Mouse (Mus musculus) embryonic facial prominence, embryonic 12.5 days (tissue): Measurements from ENCODE around the gene Mymx. TPM values are rescaled to one million over a fixed set of nuclear protein-coding genes. Genes with fewer than 3 reads are reported as not detected.

Source experiments
- ATAC-seq: fragments of 200-750 bp; cut with Nextera tagmentation; 2 replicates; pipeline ENCODE4 v1.8.0; 2017; ENCODE audit not compliant: insufficient number of reproducible peaks, insufficient read depth, low FRiP score, low TSS enrichment
- H3K27ac ChIP-seq: fragments of 300-500 bp; sonication (generic); 2 replicates; pipeline ENCODE4 v1.5.1; 2016; ENCODE audit warnings: mild to moderate bottlenecking
- H3K27me3 ChIP-seq: fragments of 300-500 bp; sonication (generic); 2 replicates; pipeline ENCODE4 v1.6.1; 2016; ENCODE audit warnings: mild to moderate bottlenecking, moderate library complexity
- H3K36me3 ChIP-seq: fragments of 300-500 bp; sonication (generic); 2 replicates; pipeline ENCODE4 v1.6.1; 2016; ENCODE audit warnings: mild to moderate bottlenecking
- H3K4me1 ChIP-seq: fragments of 300-500 bp; sonication (generic); 2 replicates; pipeline ENCODE4 v1.6.1; 2016
- H3K4me2 ChIP-seq: fragments of 300-500 bp; sonication (generic); replicated peaks from 2 replicates; pipeline ENCODE4 v1.6.1; 2016; ENCODE audit warnings: mild to moderate bottlenecking, moderate library complexity
- H3K4me3 ChIP-seq: fragments of 300-500 bp; sonication (generic); 2 replicates; pipeline ENCODE4 v1.5.1; 2016; ENCODE audit warnings: mild to moderate bottlenecking
- H3K9ac ChIP-seq: fragments of 300-500 bp; sonication (generic); 2 replicates; pipeline ENCODE4 v1.6.1; 2016; ENCODE audit warnings: mild to moderate bottlenecking, moderate library complexity
- H3K9me3 ChIP-seq: fragments of 300-500 bp; sonication (generic); 2 replicates; pipeline ENCODE4 v1.6.1; 2016; ENCODE audit warnings: mild to moderate bottlenecking, moderate library complexity
- WGBS: fragments of 180-500 bp; shearing (Covaris S2); methylation state at CpG from one replicate; pipeline ENCODE4 v1.1.7; 2016; 5-methylcytosine and 5-hydroxymethylcytosine counted together
- polyA plus RNA-seq: library from polyadenylated mRNA; unstranded; fragments of >200 nt; fragmentation: Nextera tagmentation; extraction: Ambion mirVana; gene quantifications from 2 replicates; pipeline ENCODE4 v1.2.1, GENCODE M21; 2016

Gene Mymx
- polyA plus RNA-seq, 1 experiment from 2014 or later = 10.7 TPM

DNA sequence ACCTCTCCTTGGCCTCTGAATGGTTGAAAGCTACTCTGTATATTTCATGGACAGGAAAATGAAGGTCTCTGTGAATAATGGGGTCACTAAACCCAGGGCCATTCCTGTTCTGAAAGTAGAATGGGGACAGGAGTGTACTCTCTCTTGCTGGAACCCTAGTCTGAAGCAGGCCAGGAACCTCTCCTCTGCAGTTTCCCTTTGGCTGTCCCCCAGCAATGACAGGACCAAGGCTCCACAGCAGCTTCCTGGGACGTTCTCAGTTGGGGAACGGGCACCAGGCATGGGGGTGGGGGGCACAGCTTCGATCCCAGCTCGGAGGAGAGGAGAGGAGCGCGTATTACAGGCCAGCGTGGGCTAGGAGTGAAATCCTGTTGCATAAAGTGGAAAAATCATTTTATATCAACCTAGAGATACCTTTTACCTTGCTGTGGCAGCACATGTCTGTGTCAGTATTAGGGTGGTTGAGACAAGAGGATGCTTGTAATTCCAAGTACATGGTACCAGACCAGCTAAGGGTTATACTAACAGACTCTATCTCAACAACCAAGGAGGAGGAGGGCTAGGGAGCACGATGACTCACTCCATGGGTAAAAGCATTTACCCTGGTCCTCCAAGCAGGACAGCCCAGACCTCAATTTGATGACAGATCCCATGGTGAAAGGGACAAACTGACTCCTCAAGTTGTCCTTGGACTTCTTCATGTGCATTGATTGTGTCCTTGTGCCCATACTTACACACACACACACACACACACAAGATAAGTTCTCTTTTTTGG is 26.6 kb downstream of the Mymx start:
- Histone ChIP-seq H3K9ac (no peak overlapping the region), H3K9me3 (no peaks in the 10 kb centered on the region), H3K27me3 (no peaks in the 10 kb centered on the region), H3K4me3 (no peak overlapping the region), H3K4me1 (peaks cover 20% of the 10 kb centered on the region), H3K36me3 (peaks cover 15% of the 10 kb centered on the region), H3K27ac (0 out of 2 replicates have a peak overlapping the region, but pooled peaks have one; percentile 97), H3K4me2 (no peak overlapping the region)
- no peak for ATAC-seq
- 87% methylated on average over 8 of the region's 8 CpGs for WGBS

DNA sequence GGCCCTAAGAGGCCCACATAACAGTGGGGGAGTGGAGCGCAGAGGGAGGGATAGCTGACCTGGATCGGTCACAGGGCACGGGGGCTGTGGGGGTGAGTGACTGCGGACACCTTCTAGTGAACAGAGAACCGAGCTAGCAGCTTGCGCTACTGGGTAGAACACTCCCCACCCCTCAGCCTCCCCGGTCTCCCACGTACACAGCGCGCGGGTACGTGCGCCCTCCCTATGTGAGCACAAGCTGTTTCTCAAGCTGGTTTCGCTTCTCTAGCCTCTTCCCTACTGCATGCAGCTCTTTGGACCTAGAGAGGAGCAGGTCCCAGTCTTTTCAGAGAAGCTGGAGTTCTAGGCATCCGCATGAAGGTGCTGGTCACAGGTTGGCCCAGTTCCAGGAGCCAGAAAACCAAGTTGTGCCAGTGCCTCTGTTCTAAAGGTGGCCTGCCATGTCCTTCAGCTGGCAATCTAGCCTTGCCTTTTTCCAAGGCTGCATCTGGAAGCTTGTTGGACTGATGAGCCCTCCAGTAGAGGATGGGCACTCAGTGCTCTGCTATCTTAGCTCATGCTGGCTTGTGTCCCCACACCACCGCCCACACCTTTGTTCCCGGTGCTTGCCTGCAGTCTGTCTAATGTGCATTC is 27.7 kb downstream of the Mymx start:
- Histone ChIP-seq H3K27me3 (no peaks in the 10 kb centered on the region), H3K4me2 (peak overlapping the region; percentile 78), H3K9ac (peak overlapping the region; percentile 99), H3K9me3 (no peaks in the 10 kb centered on the region), H3K4me1 (peaks cover 20% of the 10 kb centered on the region), H3K27ac (peak overlapping the region; percentile 97), H3K4me3 (peak overlapping the region; percentile 98), H3K36me3 (peaks cover 26% of the 10 kb centered on the region)
- ATAC-seq = peak; percentile 11; the same call in 1 of the 2 replicates
- WGBS = 4% methylated on average over 17 of the region's 17 CpGs

DNA sequence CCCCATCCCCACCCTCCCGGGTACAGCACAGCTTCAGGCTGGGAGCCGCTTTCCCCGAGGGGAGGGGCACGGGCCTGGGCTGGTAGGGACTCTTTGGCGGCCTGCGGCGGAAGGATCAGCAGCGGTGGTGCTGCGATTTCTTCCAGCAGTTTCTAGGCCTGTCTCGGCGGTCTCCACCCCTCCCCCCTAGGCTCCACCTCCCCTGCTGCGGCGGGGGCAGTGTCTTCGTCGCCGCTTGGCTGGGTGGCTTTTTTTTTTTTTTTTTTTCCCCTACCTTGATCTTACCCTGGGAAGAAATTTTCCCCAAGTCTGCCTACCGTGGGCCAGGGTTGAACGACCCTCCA is 28.1 kb downstream of the Mymx start:
- peak overlapping the region; percentile 78 for H3K4me2 ChIP-seq
- peak overlapping the region; percentile 98 for H3K4me3 ChIP-seq
- peak overlapping the region; percentile 99 for H3K9ac ChIP-seq
- H3K27ac ChIP-seq = peak overlapping the region; percentile 97
- H3K36me3 ChIP-seq = peaks cover 30% of the 10 kb centered on the region
- peaks cover 20% of the 10 kb centered on the region for H3K4me1 ChIP-seq
- no peaks in the 10 kb centered on the region for H3K9me3 ChIP-seq
- H3K27me3 ChIP-seq = no peaks in the 10 kb centered on the region
- ATAC-seq = peak; percentile 62
- WGBS = under 1% methylated on average over 18 of the region's 18 CpGs

DNA sequence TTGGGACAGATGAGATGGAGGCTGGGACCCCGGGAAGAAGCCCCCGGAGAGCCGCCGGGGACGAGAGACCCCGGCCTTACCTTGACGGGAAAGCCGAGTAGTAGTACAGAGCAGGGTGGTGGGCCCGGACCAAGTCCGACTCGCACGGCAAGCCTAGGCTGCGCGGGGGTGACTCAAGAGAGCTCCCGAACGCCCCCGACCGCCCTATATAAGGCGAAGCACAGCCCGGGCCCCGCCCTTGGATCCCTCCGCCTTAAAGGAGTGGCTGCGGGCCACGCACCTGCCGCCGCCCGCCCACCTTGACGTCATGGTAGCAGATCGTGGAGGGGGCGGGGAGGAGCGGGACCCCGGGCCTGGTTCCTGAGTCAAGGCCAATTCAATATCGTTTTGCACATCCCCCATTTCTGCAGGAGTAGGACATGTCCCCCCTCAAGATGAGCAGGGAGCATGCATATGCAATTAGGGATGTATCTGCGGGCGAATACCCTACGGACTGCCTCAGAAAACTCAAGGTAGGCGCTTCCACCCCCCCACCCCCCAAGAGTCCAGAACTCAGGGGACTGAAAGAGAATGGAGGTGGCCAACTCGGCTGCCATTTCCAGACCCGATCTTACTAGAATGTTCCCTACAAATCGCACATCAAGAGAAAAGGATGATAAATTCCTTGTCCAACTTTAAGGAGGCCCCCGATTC is 28.7 kb downstream of the Mymx start, which contains the start of gene Hsp90ab1:
Gene Hsp90ab1, minus strand, starts transcription at position 185 of the 693 bp plus-strand sequence.
- ATAC-seq = peak; percentile 86
- peak within 1 kb of the TSS; percentile 78 for H3K4me2 ChIP-seq
- peak within 1 kb of the TSS; percentile 98 for H3K4me3 ChIP-seq
- under 1% methylated on average over 41 of the region's 41 CpGs for WGBS
- peaks cover 36% of the 10 kb centered on the region for H3K36me3 ChIP-seq
- H3K27me3 ChIP-seq = no peaks in the 10 kb centered on the region
- H3K9me3 ChIP-seq = no peaks in the 10 kb centered on the region
- peak within 1 kb of the TSS; percentile 99 for H3K9ac ChIP-seq
- peaks cover 20% of the 10 kb centered on the region for H3K4me1 ChIP-seq
- H3K27ac ChIP-seq = peak within 1 kb of the TSS; percentile 97

DNA sequence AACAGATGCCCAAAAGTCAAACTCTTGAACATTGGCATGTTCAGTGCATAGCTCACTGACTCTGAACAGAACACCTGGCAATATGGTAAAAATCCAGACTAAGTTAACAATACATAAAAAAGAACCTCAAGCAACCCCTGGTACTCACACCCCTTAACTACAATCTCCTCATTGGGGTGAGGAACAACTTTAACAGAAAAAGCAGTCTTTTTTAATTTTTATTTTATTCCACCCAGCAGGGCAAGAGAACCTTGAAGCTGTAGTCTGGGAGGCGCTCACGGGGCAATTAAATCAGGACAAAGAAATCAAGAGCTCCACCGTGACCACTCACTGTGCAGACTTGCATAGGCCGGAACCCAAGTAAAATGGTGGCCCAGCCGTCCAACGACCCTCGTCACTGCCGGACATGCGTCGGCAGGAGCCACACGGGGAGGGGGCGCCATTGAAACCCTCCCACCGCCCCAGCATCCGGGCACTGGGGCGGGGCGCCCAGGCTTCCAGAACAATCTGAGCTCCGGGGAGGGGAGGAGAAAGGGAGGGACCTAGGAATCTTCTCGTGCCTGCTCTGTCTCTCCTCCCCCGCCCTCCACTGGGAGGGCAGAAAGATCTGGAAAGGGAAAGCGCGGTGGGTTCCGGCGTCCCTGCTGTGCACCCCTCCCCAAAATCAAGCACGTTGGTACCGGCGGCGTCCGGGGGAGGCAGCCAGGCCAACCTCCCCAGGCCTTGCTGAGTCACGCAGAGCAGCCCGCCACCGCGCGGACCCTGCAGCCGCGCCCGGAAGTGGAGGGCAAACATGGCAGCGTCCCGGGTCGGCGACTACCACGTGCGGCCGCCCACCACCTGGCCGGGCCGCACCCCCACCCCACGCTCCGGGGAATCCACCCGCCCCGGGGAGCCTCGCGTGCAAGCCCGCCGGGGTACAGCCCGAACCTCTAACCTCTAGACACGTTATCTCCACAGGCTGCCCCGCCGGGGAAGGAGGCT is 29.5 kb downstream of the Mymx start:
- H3K27me3 ChIP-seq = no peaks in the 10 kb centered on the region
- H3K9me3 ChIP-seq = no peaks in the 10 kb centered on the region
- peak overlapping the region; percentile 98 for H3K4me3 ChIP-seq
- H3K36me3 ChIP-seq = peaks cover 44% of the 10 kb centered on the region
- H3K27ac ChIP-seq = peak overlapping the region; percentile 97
- peaks cover 20% of the 10 kb centered on the region for H3K4me1 ChIP-seq
- ATAC-seq = peak; percentile 54
- under 1% methylated on average over 56 of the region's 57 CpGs for WGBS
- peak overlapping the region; percentile 99 for H3K9ac ChIP-seq
- H3K4me2 ChIP-seq = peak overlapping the region; percentile 78

DNA sequence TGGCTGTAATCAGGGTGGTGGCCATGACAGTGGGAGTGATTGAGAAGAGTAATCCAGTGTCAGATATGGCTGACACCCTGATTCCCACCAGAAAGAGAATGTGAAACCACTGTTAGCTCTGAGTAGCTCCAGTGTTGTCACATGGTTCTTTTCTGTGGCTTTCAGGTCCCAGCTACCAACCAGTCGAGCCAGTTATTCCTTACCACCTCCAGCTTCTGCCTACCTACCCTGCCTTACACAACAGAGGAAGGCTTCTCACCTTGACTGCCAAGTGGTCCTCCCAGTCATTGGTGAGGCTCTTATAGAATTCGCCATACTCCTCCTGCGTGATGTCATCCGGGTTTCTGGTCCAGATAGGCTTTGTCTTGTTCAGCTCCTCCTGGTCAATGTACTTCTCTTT is 31.9 kb downstream of the Mymx start:
- no peaks in the 10 kb centered on the region for H3K9me3 ChIP-seq
- WGBS = 84% methylated on average over 4 of the region's 4 CpGs

DNA sequence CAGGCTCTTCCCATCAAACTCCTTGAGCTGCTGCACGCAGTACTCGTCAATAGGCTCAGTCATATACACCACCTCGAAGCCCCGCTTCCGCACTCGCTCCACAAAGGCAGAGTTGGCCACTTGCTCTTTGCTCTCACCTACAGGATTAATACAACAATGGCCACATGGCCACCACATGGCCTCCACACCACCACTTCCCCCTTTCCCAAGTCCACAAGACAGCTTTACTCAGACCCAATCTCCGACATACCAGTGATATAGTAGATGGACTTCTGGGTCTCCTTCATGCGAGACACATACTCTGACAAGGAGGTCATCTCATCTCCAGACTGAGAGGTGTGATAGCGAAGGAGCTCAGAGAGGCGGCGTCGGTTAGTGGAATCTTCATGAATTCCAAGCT is 32.9 kb downstream of the Mymx start:
- 88% methylated on average over 12 of the region's 12 CpGs for WGBS
- Histone ChIP-seq H3K27ac (no peak overlapping the region), H3K4me2 (no peak overlapping the region), H3K4me1 (peaks cover 28% of the 10 kb centered on the region), H3K9ac (no peak overlapping the region), H3K36me3 (peaks cover 58% of the 10 kb centered on the region), H3K9me3 (no peaks in the 10 kb centered on the region), H3K27me3 (no peaks in the 10 kb centered on the region), H3K4me3 (no peak overlapping the region)
- no peak for ATAC-seq

More for the DNA sequence above, 31.9 kb downstream of the Mymx start:
- Histone ChIP-seq H3K4me1 (peaks cover 28% of the 10 kb centered on the region), H3K27ac (no peak overlapping the region; the same call in 1 of the 2 replicates), H3K4me3 (no peak overlapping the region), H3K9ac (peak overlapping the region; percentile 15; the same call in 1 of the 2 replicates), H3K4me2 (no peak overlapping the region), H3K36me3 (peaks cover 58% of the 10 kb centered on the region), H3K27me3 (no peaks in the 10 kb centered on the region)
- no peak for ATAC-seq

DNA sequence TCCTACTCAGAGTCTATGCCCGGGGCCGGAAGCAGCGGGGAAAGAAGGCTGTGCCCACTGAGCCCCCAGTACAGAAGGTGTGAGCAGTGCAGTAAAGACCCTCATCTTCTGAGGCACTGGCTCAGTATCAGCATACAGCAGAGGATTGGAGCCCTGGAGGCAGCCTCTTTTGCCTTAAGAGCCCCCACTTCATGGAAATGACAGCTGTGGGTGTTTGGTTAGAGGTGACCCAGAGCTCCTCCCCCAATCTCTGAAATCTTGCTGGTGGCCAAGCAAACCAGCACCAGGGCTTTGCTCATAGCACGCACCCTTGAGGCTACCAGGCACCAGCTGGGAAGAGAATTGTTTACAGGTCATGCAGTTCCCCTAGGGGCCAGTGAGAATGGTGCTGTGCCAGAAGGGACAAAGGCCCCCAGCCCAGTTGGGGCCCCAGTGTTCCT is 34.7 kb downstream of the Mymx start:
- H3K4me1 ChIP-seq = peaks cover 28% of the 10 kb centered on the region
- H3K36me3 ChIP-seq = peaks cover 58% of the 10 kb centered on the region
- no peaks in the 10 kb centered on the region for H3K9me3 ChIP-seq
- no peak overlapping the region for H3K4me2 ChIP-seq
- H3K4me3 ChIP-seq = no peak overlapping the region
- H3K27ac ChIP-seq = 0 out of 2 replicates have a peak overlapping the region, but pooled peaks have one; percentile 46
- no peaks in the 10 kb centered on the region for H3K27me3 ChIP-seq
- WGBS = 36% methylated on average over 4 of the region's 4 CpGs
- no peak overlapping the region for H3K9ac ChIP-seq
- ATAC-seq = no peak

DNA sequence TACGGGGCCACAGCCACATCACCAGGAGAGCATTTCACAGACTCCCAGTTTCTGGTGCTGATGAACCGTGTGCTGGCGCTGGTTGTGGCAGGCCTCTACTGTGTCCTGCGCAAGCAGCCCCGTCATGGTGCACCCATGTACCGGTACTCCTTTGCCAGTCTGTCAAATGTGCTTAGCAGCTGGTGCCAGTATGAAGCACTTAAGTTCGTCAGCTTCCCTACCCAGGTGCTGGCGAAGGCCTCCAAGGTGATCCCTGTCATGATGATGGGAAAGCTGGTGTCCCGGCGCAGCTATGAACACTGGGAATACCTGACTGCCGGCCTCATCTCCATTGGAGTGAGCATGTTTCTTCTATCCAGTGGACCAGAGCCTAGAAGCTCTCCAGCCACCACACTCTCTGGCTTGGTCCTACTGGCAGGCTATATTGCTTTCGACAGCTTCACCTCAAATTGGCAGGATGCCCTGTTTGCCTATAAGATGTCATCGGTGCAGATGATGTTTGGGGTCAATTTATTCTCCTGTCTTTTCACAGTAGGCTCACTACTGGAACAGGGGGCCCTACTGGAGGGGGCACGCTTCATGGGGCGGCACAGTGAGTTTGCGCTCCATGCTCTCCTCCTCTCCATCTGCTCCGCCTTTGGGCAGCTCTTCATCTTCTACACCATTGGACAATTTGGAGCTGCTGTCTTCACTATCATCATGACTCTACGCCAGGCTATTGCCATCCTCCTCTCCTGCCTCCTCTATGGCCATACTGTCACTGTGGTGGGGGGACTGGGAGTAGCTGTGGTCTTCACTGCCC is 35.3 kb downstream of the Mymx start:
- H3K9ac ChIP-seq = no peak overlapping the region
- H3K27ac ChIP-seq = peak overlapping the region; percentile 46; the same call in 1 of the 2 replicates
- WGBS = 69% methylated on average over 18 of the region's 18 CpGs
- no peaks in the 10 kb centered on the region for H3K27me3 ChIP-seq
- H3K4me3 ChIP-seq = no peak overlapping the region
- ATAC-seq = no peak
- peaks cover 55% of the 10 kb centered on the region for H3K36me3 ChIP-seq
- no peak overlapping the region for H3K4me2 ChIP-seq
- H3K4me1 ChIP-seq = peaks cover 24% of the 10 kb centered on the region
- H3K9me3 ChIP-seq = no peaks in the 10 kb centered on the region

DNA sequence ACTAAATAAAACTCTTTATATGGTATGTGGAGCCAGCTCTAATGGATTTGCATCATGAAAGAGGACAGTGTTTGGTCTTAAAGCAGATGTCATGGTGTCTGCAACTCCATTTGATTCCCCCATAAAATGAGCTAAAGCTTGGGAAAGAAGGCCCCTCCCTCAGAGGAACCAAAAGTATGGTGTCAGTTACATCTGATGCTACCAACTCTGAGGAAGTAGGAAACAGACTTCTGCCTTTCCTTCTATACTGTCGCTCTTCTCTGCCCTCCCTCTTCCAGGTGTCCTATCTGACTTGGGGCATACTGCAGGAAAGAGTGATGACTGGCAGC is 35.9 kb downstream of the Mymx start:
- peaks cover 50% of the 10 kb centered on the region for H3K36me3 ChIP-seq
- WGBS = 75% methylated on average over 1 of the region's 1 CpGs
- ATAC-seq = no peak

More for the DNA sequence above, 35.9 kb downstream of the Mymx start:
- Histone ChIP-seq H3K4me2 (no peak overlapping the region), H3K4me1 (peaks cover 18% of the 10 kb centered on the region), H3K27ac (peak overlapping the region; percentile 41; the same call in 1 of the 2 replicates), H3K27me3 (no peaks in the 10 kb centered on the region), H3K9ac (no peak overlapping the region), H3K9me3 (no peaks in the 10 kb centered on the region), H3K4me3 (no peak overlapping the region)
